Mouse (Mus musculus): ENCODE measurements around the gene Celf2. TPM values are rescaled to one million over a fixed set of nuclear protein-coding genes. Genes with fewer than 3 reads are reported as not detected.

Gene Celf2
- polyA plus RNA-seq, 1 experiment from 2014 or later = 164 TPM

DNA sequence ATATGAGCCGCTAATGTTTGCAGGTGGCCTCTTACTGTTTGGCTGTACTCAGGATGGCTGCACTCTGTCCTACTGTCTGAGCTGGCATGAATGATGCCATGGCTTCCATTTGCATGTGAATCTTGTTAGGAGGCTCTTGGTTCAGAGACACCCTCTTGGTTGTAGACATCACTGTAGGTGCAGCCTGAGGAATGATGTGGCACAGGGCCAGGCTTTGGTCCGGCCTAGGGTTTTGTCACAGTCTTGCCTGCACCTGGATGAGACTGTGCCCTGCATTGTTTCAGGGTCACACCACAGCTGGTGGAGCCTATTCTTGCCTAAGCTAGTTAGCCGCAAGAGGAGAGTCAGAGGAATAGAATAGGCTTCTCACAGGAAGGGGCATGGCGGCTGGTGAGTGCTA lies 977.0 kb downstream of the Celf2 start:
- no peak overlapping the region for H3K4me2 ChIP-seq
- H3K9me3 ChIP-seq = no peaks in the 10 kb centered on the region
- WGBS = 58% methylated on average over 4 of the region's 4 CpGs
- H3K4me3 ChIP-seq = no peak overlapping the region
- H3K27ac ChIP-seq (replicated peaks) = no peak overlapping the region
- no peak for ATAC-seq (ENCODE audit: low FRiP score, low read depth)
- H3K4me1 ChIP-seq (replicated peaks) = no peaks in the 10 kb centered on the region
- H3K9ac ChIP-seq = no peak overlapping the region
- no peaks in the 10 kb centered on the region for H3K27me3 ChIP-seq
- no peaks in the 10 kb centered on the region for H3K36me3 ChIP-seq

DNA sequence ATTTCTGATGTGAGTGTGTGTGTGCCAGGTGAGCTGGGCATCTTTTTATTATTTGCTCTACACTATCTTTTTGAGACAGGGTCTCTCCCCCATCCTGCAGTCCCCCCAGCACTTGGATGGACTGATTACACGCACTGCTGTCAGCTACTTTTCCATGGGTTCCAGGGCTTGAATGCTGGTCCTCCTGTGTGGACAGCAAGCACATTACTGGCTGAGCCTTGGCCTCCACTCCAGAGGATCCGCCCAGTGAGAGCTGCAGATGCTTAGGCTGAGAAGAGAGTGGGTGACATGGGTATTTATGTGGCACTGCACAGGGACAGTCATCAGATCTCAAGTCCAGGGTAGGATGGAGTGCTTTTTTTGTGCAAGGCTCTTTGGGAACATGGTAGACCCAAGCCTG lies 981.3 kb downstream of the Celf2 start:
- H3K27me3 ChIP-seq = no peaks in the 10 kb centered on the region
- no peak overlapping the region for H3K9ac ChIP-seq
- H3K4me1 ChIP-seq (replicated peaks) = no peaks in the 10 kb centered on the region
- H3K27ac ChIP-seq (replicated peaks) = no peak overlapping the region
- no peaks in the 10 kb centered on the region for H3K36me3 ChIP-seq
- no peak overlapping the region for H3K4me3 ChIP-seq
- WGBS = 89% methylated on average over 2 of the region's 2 CpGs
- no peaks in the 10 kb centered on the region for H3K9me3 ChIP-seq
- no peak overlapping the region for H3K4me2 ChIP-seq
- no peak for ATAC-seq (ENCODE audit: low FRiP score, low read depth)

DNA sequence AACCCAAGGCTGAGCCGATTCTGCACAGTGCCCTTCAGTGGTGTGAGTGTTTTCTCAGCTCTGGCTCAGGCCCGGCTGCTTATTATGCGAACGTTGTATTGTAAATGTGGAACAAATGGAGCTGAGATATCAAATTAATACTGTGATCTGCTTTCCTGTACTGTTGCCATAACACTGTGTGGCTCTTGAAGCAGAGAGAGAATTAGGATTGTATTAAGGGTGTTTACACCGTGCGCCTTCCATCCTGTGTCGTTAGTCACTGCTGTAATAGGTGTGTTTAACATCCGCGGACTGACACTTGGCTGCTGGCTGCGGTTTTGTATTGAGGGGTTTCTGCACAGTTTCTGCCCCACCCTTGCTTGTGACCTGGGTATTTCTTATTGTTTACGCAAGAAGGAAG lies 982.5 kb downstream of the Celf2 start:
- ATAC-seq (ENCODE audit: low FRiP score, low read depth) = peak; percentile 68
- H3K9me3 ChIP-seq = no peaks in the 10 kb centered on the region
- no peak overlapping the region for H3K27ac ChIP-seq (replicated peaks)
- H3K36me3 ChIP-seq = no peaks in the 10 kb centered on the region
- H3K4me3 ChIP-seq = no peak overlapping the region
- H3K4me1 ChIP-seq (replicated peaks) = no peaks in the 10 kb centered on the region
- WGBS = 75% methylated on average over 11 of the region's 11 CpGs
- H3K4me2 ChIP-seq = no peak overlapping the region
- H3K9ac ChIP-seq = no peak overlapping the region
- no peaks in the 10 kb centered on the region for H3K27me3 ChIP-seq

DNA sequence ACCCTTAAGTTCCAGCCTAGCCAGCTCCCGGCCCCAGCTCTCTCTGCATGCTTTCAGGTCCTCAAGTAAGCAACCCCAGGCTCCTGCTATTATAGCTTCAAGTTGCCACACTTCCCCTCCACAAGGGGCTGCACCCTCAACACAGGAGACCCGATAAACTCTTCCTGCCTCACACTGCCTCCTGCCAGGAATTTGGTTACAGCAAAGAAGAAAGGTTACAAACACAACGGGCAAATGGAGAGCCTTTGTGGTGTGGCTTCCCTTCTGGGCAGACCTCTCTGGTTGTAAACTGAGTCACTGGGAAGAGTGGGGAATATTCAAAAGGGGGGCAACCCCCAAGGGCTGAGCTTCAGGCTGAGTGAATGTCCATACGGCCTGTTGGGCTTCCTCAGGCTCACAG lies 983.1 kb downstream of the Celf2 start:
- no peak overlapping the region for H3K27ac ChIP-seq (replicated peaks)
- WGBS = 54% methylated on average over 4 of the region's 4 CpGs
- H3K4me2 ChIP-seq = no peak overlapping the region
- H3K4me3 ChIP-seq = no peak overlapping the region
- no peak overlapping the region for H3K9ac ChIP-seq
- ATAC-seq (ENCODE audit: low FRiP score, low read depth) = no peak
- H3K4me1 ChIP-seq (replicated peaks) = no peaks in the 10 kb centered on the region
- no peaks in the 10 kb centered on the region for H3K27me3 ChIP-seq
- H3K9me3 ChIP-seq = no peaks in the 10 kb centered on the region
- no peaks in the 10 kb centered on the region for H3K36me3 ChIP-seq

DNA sequence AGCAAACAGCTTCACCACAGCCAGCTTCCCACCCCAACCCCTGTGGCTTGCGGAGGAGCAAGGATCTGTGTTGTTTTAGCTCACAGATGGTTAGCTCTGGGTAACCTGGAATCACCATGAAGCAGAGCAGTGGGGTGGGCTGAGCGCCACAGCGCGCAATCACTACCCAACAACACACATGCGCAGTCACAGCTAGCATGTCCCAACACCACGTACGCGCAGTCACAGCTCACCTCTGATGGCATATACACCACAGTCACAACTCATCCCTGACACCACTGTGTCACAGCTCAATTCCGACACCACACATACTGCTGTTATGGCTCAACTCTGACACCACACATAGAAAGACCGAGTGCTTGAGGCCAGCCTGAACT lies 985.5 kb downstream of the Celf2 start:
- ATAC-seq (ENCODE audit: low FRiP score, low read depth) = no peak
- Histone ChIP-seq H3K4me2 (no peak overlapping the region), H3K4me1 (replicated peaks) (no peaks in the 10 kb centered on the region), H3K27ac (replicated peaks) (no peak overlapping the region), H3K27me3 (no peaks in the 10 kb centered on the region), H3K4me3 (no peak overlapping the region), H3K36me3 (no peaks in the 10 kb centered on the region), H3K9ac (no peak overlapping the region), H3K9me3 (no peaks in the 10 kb centered on the region)
- 92% methylated on average over 10 of the region's 10 CpGs for WGBS

DNA sequence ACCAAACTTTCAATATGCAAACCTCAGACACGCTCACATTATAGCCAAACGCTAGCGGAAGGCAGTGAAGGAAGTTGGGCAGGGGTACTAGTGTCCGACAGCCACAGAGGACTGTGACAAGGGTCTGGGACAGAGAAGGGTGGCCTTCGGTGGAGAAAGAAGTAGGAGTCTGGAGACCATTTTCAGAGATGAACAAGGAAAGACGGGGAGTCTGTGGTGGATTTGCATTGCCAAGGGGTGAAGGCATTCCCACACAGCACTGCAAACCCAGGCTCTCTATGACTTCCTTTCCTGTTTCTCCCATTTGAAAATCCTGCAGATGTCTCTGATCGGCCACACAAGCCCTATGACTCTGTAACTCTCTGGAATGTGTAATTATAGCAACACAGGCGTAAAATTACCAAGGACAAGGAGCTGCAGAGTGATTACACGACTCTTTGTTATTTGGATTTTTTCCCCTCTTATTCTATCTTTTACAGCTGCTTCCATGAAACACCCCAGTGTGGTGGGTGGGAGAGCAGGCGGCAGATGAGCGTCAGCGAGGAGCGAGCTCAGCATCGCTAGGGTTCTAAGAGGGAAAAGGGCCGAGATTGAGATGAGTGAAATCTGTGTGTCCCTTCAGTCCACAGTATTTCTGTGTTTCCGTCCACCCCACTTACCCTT lies 986.0 kb downstream of the Celf2 start:
- no peak for ATAC-seq (ENCODE audit: low FRiP score, low read depth)
- H3K4me1 ChIP-seq (replicated peaks) = no peaks in the 10 kb centered on the region
- H3K4me2 ChIP-seq = no peak overlapping the region
- 79% methylated on average over 16 of the region's 16 CpGs for WGBS
- H3K27ac ChIP-seq (replicated peaks) = no peak overlapping the region
- no peaks in the 10 kb centered on the region for H3K27me3 ChIP-seq
- no peaks in the 10 kb centered on the region for H3K36me3 ChIP-seq
- no peak overlapping the region for H3K4me3 ChIP-seq
- H3K9me3 ChIP-seq = no peaks in the 10 kb centered on the region
- no peak overlapping the region for H3K9ac ChIP-seq

DNA sequence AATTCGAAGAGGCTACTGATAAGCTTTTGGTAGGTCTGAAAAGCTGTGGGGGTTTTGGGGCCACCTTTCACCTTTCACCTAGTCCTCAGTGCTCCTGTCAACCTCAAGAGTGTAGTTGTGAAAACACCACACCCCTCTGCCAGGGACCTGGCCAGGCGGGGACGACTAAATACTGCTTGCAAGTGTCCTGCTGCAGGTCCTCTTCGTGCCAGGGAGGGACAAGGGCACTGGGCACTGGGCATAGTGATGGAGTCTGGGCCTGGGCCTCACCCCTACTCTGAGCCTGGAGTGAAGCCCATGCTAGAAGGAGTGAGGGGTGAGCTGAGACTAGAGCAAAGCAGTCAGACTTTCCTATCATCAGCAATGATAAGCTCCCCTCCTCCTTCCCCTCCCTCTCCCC lies 987.0 kb downstream of the Celf2 start:
- Histone ChIP-seq H3K9me3 (no peaks in the 10 kb centered on the region), H3K4me2 (no peak overlapping the region), H3K27me3 (no peaks in the 10 kb centered on the region), H3K4me3 (no peak overlapping the region), H3K9ac (no peak overlapping the region), H3K4me1 (replicated peaks) (no peaks in the 10 kb centered on the region), H3K36me3 (no peaks in the 10 kb centered on the region), H3K27ac (replicated peaks) (no peak overlapping the region)
- no peak for ATAC-seq (ENCODE audit: low FRiP score, low read depth)
- 93% methylated on average over 4 of the region's 4 CpGs for WGBS

DNA sequence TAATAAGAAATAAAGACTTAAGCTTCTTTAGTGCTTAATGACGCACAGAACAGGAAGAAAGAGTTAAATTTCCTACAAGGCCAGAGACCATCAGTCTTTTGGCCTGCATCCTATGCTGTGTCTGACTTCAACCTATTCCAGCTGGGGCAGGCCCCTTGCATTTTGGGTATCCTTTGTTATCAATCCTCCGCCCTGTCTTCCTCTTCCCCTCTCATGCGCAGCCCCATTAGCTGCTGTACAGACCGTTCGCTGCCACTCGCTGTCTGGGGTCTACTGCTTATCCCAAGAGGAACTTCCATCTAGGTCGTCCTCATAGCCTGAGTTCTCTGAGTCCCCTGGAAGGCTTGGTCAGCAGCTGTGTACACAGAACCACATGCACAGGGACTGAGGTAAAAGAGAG lies 996.2 kb downstream of the Celf2 start:
- no peaks in the 10 kb centered on the region for H3K4me1 ChIP-seq (replicated peaks)
- no peaks in the 10 kb centered on the region for H3K36me3 ChIP-seq
- H3K27me3 ChIP-seq = no peaks in the 10 kb centered on the region
- no peak overlapping the region for H3K9ac ChIP-seq
- H3K4me2 ChIP-seq = no peak overlapping the region
- no peak for ATAC-seq (ENCODE audit: low FRiP score, low read depth)
- H3K4me3 ChIP-seq = no peak overlapping the region
- no peak overlapping the region for H3K27ac ChIP-seq (replicated peaks)
- H3K9me3 ChIP-seq = no peaks in the 10 kb centered on the region
- WGBS = 75% methylated on average over 7 of the region's 7 CpGs

DNA sequence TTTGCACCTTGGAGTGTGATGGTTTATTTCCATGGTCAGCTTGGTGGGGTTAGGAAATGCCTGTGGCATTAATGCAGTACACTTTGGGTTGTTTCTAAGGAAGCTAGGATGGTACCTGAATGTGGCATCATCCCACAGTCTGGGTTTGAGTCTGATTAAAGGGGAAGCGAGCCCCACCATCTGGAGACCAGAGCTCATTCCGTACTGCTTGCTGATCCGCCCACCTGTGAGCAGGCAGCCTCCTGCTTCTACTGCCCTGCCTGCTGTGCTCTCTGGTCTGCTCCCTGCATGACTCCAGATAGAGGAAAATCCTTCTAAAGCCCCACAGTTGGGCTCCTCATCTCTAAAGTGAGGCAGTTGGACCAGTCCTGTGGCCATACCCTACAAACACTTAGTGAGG lies 1002.3 kb downstream of the Celf2 start:
- Histone ChIP-seq H3K27ac (replicated peaks) (peak overlapping the region; percentile 11; the same call in 1 of the 2 replicates), H3K27me3 (no peaks in the 10 kb centered on the region), H3K4me1 (replicated peaks) (peaks cover 9% of the 10 kb centered on the region; the same call in 1 of the 2 replicates), H3K9ac (no peak overlapping the region), H3K9me3 (no peaks in the 10 kb centered on the region), H3K36me3 (no peaks in the 10 kb centered on the region), H3K4me3 (no peak overlapping the region), H3K4me2 (no peak overlapping the region)
- WGBS = 72% methylated on average over 3 of the region's 3 CpGs
- ATAC-seq (ENCODE audit: low FRiP score, low read depth) = no peak

DNA sequence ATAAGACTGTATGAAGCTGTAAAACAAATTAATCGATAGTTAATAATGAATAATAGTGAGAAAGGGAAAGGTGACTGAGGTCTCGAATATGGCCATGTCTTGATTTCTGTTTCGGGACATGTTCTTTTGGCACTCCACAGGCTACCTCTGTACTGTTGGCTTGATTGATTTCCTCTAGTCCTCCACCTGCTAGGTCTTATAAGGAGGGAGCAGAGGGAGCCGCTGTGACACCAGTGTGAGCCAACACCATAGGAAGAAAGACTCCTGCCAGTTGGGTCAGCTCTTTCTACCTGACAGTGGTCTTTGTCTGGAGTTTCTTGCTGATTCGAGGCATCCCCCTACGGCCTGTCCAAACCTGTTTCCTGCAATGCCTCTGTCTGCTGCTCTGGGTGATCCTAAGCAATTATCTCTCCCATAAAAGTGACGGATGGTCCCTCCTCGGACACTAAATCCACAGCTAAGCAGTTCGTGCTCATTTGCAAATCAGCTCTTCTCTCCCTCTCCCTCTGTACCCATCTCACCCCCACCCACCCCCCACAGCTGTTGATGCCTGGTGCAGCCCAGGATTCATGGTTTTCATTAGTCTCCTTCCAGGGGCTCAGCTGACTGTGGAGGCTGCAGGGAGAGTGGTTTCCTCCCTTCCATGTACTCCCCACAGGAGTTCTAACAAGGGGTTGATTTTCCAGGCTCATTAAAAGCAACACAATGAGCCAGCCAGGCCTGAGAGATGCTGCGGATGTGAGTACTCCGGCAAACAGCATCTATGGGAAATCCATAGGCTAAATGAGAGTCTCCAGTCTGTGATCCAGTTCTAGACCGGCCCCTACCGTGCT lies 1003.2 kb downstream of the Celf2 start:
- H3K4me1 ChIP-seq (replicated peaks) = peaks cover 9% of the 10 kb centered on the region; the same call in 1 of the 2 replicates
- no peaks in the 10 kb centered on the region for H3K27me3 ChIP-seq
- no peak overlapping the region for H3K4me2 ChIP-seq
- no peaks in the 10 kb centered on the region for H3K36me3 ChIP-seq
- H3K9ac ChIP-seq = no peak overlapping the region
- ATAC-seq (ENCODE audit: low FRiP score, low read depth) = peak; percentile 86
- H3K9me3 ChIP-seq = no peaks in the 10 kb centered on the region
- 42% methylated on average over 13 of the region's 13 CpGs for WGBS
- H3K4me3 ChIP-seq = no peak overlapping the region
- H3K27ac ChIP-seq (replicated peaks) = peak overlapping the region; percentile 46; the same call in 1 of the 2 replicates

DNA sequence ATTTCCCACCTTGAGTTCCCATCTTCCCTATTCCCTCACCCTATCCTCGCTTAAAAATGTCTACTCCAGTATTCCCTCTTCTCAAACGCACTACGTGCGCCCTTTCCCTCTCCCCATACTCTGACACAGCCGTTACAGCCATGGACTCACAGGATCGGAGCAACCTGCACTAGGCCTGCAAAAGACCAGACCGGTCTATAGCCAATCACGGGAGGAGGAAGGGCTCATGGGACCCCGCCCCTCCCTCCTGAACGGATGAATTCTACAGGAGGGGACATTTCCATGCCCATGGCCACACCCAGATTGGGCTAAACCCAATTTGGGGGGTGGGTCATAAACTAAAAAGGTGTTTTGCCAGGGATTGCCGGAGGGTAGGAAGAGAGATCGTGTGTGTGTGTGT lies 1003.8 kb downstream of the Celf2 start:
- Histone ChIP-seq H3K27ac (replicated peaks) (no peak overlapping the region), H3K36me3 (no peaks in the 10 kb centered on the region), H3K27me3 (no peaks in the 10 kb centered on the region), H3K4me1 (replicated peaks) (peaks cover 9% of the 10 kb centered on the region; the same call in 1 of the 2 replicates), H3K4me3 (no peak overlapping the region), H3K4me2 (no peak overlapping the region), H3K9ac (no peak overlapping the region), H3K9me3 (no peaks in the 10 kb centered on the region)
- WGBS = 81% methylated on average over 12 of the region's 12 CpGs
- ATAC-seq (ENCODE audit: low FRiP score, low read depth) = no peak

DNA sequence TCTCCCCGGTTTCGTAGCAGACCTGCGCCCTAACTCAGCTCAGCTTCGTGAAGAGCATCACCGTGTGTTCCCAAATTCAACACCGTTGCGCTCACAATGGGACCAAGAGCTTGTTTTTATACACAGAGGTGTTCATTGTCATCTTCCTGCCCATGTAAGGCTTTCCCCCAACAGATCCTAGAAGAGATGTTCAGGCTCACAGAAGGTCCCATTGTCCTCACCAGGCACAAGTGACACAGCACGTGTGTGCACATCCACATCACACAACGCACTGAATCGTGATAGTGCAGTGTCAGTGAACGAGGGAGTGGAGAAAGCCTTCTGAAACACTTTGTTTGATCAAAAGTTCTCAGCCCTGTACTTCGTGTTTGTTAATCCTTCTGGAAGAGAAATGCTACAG lies 1011.3 kb downstream of the Celf2 start:
- Histone ChIP-seq H3K27ac (replicated peaks) (no peak overlapping the region), H3K9ac (no peak overlapping the region), H3K4me2 (no peak overlapping the region), H3K9me3 (no peaks in the 10 kb centered on the region), H3K27me3 (no peaks in the 10 kb centered on the region), H3K4me1 (replicated peaks) (no peaks in the 10 kb centered on the region), H3K4me3 (no peak overlapping the region), H3K36me3 (no peaks in the 10 kb centered on the region)
- 76% methylated on average over 12 of the region's 12 CpGs for WGBS
- ATAC-seq (ENCODE audit: low FRiP score, low read depth) = no peak
